Mouse (Mus musculus): ENCODE results near the gene Ints1.

GRCm38 (mm10) chr5:139750535-139750934 is 24.9 kb downstream of the Ints1 start:
- TF ChIP-seq EP300 (optimal IDR thresholded peaks at IDR 0.05) = no peak
- peak; percentile 95 for TF ChIP-seq CTCF (IDR thresholded peaks at IDR 0.05; ENCODE audit: low read depth)

All from stomach, postnatal 0 days (tissue).